Mouse (Mus musculus) spleen, adult 2 months (tissue): ENCODE measurements around the gene Plekha3.

ENCODE experiments used
- CTCF ChIP-seq: fragments of 200-500 bp; IDR thresholded peaks from 2 replicates; pipeline ENCODE4 v1.5.1; 2011; ENCODE audit warnings: mild to moderate bottlenecking, inconsistent platforms; ENCODE audit not compliant: insufficient read depth, insufficient read length, insufficient replicate concordance; ENCODE audit errors: extremely low read depth
- POLR2A ChIP-seq: fragments of 200-500 bp; IDR thresholded peaks from 2 replicates; pipeline ENCODE4 v1.6.1; 2011; ENCODE audit warnings: low read depth, low read length, inconsistent platforms

DNA sequence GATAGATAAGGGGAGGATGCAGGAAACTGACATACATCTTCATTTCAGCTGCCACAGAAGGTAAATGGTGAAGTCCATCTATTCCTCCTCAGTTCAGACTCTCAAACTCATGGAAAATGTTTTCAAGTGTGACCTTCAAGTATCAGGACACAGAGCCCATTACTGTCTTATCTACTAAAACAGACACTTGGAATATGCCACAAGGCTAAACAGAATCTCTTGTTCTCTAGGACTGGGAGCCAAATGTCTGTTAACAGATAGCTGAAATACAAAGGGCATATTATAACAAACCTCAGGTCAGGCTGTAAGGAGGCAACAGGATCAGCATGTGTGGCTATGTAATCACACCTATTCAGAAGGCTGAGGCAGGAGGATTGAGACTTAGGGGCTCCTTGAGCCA lies 31.3 kb upstream of the Plekha3 start:
- no peak for TF ChIP-seq POLR2A
- TF ChIP-seq CTCF = no peak
